Mouse (Mus musculus): ENCODE data around the gene Aldh1l2. TPM values are rescaled to one million over a fixed set of nuclear protein-coding genes. Genes with fewer than 3 reads are reported as not detected.

The Aldh1l2 gene
- polyA plus RNA-seq, 1 experiment = not detected

DNA sequence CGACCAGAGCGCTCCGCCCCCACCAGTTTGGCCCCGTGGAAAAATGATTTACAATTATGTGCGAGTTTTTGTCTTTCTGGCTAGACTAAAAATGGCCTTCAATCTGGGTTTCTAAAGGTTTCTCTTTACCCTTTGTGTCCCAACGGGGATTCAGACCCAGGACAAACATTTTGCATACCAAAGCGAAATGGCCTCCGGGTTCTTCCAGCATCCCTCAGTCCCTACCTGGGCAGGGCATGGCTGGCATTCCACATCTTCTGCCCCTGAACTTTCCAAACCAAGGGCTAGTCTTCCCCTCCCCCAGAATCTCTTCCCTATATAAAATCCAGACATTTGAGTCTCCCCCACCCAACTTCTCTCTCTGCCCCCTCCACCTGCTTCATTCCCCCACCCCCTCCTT is 20.2 kb downstream of the Aldh1l2 start:
- no peak overlapping the region for H3K4me3 ChIP-seq (ENCODE audit: insufficient read depth, low read depth, low read length)
- no peaks in the 10 kb centered on the region for H3K4me1 ChIP-seq (ENCODE audit: control insufficient read depth, insufficient read depth, insufficient read length, low read length)
- no peak overlapping the region for H3K27ac ChIP-seq (replicated peaks; ENCODE audit: low read depth, low read length)

DNA sequence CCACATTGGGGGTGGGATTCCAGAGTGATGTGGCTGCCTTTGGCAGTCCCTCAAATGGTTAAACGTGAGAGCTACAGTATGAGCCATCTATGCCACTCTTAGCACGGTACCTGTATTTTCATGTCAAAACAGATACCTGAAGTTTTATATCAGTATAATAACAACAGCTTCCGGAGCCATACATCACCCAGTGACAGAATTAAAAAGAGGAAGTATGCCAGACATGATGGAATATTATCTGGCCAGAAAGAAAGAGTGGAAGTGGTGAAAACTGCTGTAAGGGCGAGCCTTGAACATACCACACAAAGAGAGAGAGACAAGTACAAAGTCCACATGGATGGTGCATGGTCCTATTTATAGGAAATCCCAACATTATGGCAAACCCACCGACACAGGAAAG is 22.6 kb downstream of the Aldh1l2 start:
- Histone ChIP-seq H3K4me1 (ENCODE audit: control insufficient read depth, insufficient read depth, insufficient read length, low read length) (no peaks in the 10 kb centered on the region), H3K27ac (replicated peaks; ENCODE audit: low read depth, low read length) (no peak overlapping the region), H3K4me3 (ENCODE audit: insufficient read depth, low read depth, low read length) (no peak overlapping the region)

DNA sequence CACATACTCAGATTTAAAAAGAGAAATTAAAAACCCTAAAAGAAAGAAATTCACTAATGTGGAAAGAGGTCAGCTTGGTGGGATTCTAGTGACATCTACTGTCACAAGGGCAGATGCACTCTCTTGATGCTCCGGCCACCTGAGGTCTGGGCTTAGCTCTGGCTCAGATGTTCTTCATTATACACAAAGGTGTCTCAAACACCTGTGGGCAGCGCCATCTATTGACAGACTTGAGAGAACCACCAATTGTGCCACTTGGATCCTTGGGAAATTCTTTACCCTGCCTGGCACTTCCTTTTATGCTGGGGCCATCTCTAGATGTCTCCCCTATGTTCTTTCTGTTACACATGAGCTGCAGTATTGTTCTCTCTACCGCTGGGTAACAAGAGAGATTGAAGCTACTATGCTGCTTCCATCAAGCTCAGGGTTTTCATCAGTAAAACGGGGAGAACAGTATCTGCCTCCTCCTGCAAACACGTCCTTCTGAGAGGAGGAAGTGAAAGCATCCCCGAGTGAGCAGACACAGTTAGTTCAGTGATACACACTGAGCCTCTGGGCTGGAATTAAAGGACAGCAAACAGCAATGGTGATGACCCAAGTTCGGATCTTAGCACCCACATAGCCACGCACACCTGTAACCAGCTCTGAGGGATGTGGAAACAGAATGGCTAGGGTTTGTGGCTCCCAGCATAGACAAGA is 24.8 kb downstream of the Aldh1l2 start:
- no peak overlapping the region for H3K4me3 ChIP-seq (ENCODE audit: insufficient read depth, low read depth, low read length)
- H3K4me1 ChIP-seq (ENCODE audit: control insufficient read depth, insufficient read depth, insufficient read length, low read length) = no peaks in the 10 kb centered on the region
- no peak overlapping the region for H3K27ac ChIP-seq (replicated peaks; ENCODE audit: low read depth, low read length)

DNA sequence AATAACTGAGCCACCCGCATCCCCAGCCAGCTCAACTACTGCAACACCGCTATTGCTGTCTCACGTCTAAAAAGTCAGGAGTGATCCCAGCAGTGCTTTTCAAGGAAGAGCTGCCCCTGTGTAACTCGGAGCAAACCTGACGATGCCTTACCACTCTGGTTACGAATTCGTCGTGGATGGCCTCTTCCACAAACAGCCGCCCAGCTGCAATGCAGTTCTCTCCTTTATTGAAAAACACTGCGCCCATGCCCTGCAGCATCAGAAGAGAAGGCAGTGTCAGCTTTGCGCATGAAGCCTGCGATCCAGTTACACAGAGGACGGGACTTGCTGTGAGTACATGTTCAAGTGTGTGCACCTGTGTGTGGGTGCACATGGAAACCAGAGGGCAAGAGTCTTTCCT is 36.6 kb downstream of the Aldh1l2 start:
- Histone ChIP-seq H3K27ac (replicated peaks; ENCODE audit: low read depth, low read length) (no peak overlapping the region), H3K4me1 (ENCODE audit: control insufficient read depth, insufficient read depth, insufficient read length, low read length) (no peaks in the 10 kb centered on the region), H3K4me3 (ENCODE audit: insufficient read depth, low read depth, low read length) (no peak overlapping the region)

DNA sequence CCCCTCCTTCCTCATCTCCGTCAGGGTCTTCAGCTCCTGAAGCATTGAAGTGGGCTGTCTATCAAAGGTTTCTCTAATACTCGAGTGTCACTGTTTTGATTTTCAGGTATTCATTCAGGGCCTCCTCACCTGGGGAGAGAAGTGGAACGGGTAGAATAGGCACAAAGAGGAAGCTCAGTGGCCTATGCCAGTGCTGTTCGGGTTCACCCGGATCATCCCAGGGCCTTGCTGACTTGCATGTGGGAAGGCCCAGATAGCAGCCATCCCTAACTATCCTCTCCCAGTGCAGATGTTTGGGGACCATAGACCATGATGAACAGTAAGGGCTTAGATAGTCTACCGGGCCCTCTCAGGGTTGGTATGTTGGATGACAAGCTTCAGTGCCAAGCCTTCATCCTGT is 43.4 kb downstream of the Aldh1l2 start:
- Histone ChIP-seq H3K4me3 (ENCODE audit: insufficient read depth, low read depth, low read length) (no peak overlapping the region), H3K4me1 (ENCODE audit: control insufficient read depth, insufficient read depth, insufficient read length, low read length) (no peaks in the 10 kb centered on the region), H3K27ac (replicated peaks; ENCODE audit: low read depth, low read length) (no peak overlapping the region)

DNA sequence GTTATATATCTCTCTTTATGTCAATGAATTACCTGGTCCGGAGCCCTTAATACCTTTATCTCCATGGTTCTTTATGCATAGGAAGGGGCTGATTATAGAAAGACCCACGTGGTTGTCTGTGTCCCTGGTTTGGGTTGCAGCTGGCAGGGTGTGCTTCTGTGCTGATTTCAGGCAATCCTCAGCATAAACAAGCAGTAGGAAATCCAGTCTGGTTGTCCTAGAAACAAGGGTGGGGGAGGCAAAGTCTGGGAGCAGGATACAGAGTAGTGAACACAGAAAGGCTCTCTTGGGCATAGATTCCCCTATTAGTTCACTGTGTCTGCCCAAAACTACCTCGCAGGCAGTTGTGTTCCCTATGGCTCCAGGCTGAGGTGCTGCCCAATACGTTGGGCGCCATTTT is 56.7 kb downstream of the Aldh1l2 start:
- no peak overlapping the region for H3K27ac ChIP-seq (replicated peaks; ENCODE audit: low read depth, low read length)
- no peaks in the 10 kb centered on the region for H3K4me1 ChIP-seq (ENCODE audit: control insufficient read depth, insufficient read depth, insufficient read length, low read length)
- no peak overlapping the region for H3K4me3 ChIP-seq (ENCODE audit: insufficient read depth, low read depth, low read length)

DNA sequence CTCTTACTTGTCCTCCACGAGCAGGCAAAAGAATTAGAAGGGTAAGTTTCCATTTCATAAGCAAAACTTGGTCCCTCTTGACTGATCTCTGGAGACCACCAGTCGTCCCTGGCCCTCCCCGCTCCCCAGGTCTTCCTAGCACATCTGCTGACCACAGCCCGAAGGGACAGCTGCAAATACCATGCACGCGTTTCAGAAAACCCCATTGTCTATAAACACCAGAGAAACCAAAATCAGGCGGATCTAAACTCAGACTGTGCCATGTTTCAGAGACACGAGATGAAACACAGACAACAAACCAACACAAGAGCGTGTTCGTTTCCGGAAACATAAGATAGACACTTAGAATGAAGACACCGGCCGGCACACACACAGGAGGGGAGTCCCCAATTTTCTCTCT is 58.7 kb downstream of the Aldh1l2 start:
- Histone ChIP-seq H3K27ac (replicated peaks; ENCODE audit: low read depth, low read length) (no peak overlapping the region), H3K4me3 (ENCODE audit: insufficient read depth, low read depth, low read length) (no peak overlapping the region), H3K4me1 (ENCODE audit: control insufficient read depth, insufficient read depth, insufficient read length, low read length) (no peaks in the 10 kb centered on the region)

DNA sequence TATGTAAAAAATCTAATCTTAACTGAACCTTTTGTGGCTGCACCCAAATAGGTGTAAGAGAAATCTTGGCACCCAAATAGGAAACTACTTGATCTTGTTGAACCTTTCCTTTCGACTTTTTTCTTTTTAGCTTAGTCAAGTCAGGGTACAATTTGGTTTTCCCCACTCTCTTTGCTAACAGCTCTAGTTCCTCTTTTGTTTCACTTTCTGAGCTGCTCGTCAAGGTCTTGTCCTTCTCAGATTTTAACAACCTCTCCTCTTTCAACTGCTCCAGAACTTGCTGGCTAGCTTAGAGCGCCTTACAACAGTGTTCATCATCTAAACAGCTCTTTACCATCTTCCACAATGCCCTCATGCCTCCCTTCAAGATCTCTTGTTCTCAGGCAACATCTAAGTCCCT is 76.4 kb downstream of the Aldh1l2 start:
- Histone ChIP-seq H3K27ac (replicated peaks; ENCODE audit: low read depth, low read length) (no peak overlapping the region), H3K4me3 (ENCODE audit: insufficient read depth, low read depth, low read length) (no peak overlapping the region), H3K4me1 (ENCODE audit: control insufficient read depth, insufficient read depth, insufficient read length, low read length) (no peaks in the 10 kb centered on the region)

DNA sequence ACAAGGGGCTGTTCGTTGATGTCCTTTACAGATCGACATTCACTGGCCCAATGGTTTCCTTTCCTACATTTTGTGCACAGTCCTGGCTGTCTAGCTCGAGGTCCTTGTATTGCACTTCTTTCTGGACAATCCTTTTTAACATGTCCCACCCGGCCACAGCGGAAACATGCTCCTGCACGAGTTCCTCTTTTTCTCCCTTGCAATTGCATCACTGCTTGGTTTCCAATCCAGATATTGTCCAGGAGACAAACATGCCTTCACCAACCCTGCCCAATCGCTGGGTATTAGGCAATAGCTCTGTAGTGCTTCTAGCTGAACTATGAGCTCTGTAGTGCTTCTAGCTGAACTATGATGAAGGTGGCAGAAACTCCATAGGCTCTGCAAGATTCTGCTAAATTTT is 85.4 kb downstream of the Aldh1l2 start:
- Histone ChIP-seq H3K4me3 (ENCODE audit: insufficient read depth, low read depth, low read length) (no peak overlapping the region), H3K4me1 (ENCODE audit: control insufficient read depth, insufficient read depth, insufficient read length, low read length) (no peaks in the 10 kb centered on the region), H3K27ac (replicated peaks; ENCODE audit: low read depth, low read length) (no peak overlapping the region)

Other genes starting within 250 kb of the Aldh1l2 start
- gene Slc41a2, start 196.3 kb downstream of the Aldh1l2 start, polyA plus RNA-seq (2012; ENCODE audit: insufficient read depth, insufficient read length, missing spikeins) = 1.3 and 1.8 TPM in 2 replicates
- gene D10Wsu102e, start 173.9 kb downstream of the Aldh1l2 start, polyA plus RNA-seq (2012; ENCODE audit: insufficient read depth, insufficient read length, missing spikeins) = 0.20 and 0.25 TPM in 2 replicates
- 6.5 and 8.2 TPM in 2 replicates for gene Washc4, start 9.6 kb upstream of the Aldh1l2 start, polyA plus RNA-seq (2012; ENCODE audit: insufficient read depth, insufficient read length, missing spikeins)
- 15.2 and 19.1 TPM in 2 replicates for gene Appl2, start 114.6 kb upstream of the Aldh1l2 start, polyA plus RNA-seq (2012; ENCODE audit: insufficient read depth, insufficient read length, missing spikeins)
- gene 1500009L16Rik, start 188.7 kb upstream of the Aldh1l2 start, polyA plus RNA-seq (2012; ENCODE audit: insufficient read depth, insufficient read length, missing spikeins) = 1.8 TPM in 1 of 2 replicates, not detected in the other